21 mouse cellular contexts compared by ENCODE assay signal in genomic region chr5:146882261-146882660, GRCm38 (mm10).
"Had no signal": no experiment of that assay in that cellular context is flagged by ENCODE, and none has a peak within 500 bp of the region (broad histone marks: within the 10 kb centered on the region; RNA-seq: fewer than 3 reads in every experiment).

No protein-coding gene starts in this region.

- DNase-seq: kidney, adult 18-20 months; kidney, adult 9 months; kidney, postnatal 14 days; kidney, postnatal 4 days; liver; liver, embryonic 13.5 days; lung, embryonic 14.5 days; lung, postnatal 36 days; midbrain, embryonic 14.5 days; right cerebral cortex, adult 18-20 months; right cerebral cortex, postnatal 14 days; right cerebral cortex, postnatal 4 days; spleen, adult 18-20 months; thymus, postnatal 25 days had no signal

- H3K27me3 ChIP-seq: limb, embryonic 13.5 days; megakaryocyte, embryonic 14.5 days; stomach, embryonic 15.5 days had no signal

- H3K9ac ChIP-seq: limb, embryonic 13.5 days; liver, embryonic 13.5 days; lung, embryonic 14.5 days; stomach, embryonic 15.5 days had no signal

- ATAC-seq: intestine, embryonic 16.5 days; lung, postnatal 0 days had no signal

- H3K36me3 ChIP-seq: limb, embryonic 10.5 days; limb, embryonic 13.5 days; liver, embryonic 13.5 days; stomach, embryonic 15.5 days had no signal

- H3K9me3 ChIP-seq: limb, embryonic 10.5 days; limb, embryonic 13.5 days; liver, embryonic 13.5 days; stomach, embryonic 15.5 days had no signal

- H3K4me3 ChIP-seq: limb, embryonic 10.5 days; limb, embryonic 13.5 days; liver, embryonic 13.5 days; stomach, embryonic 15.5 days had no signal

- H3K4me2 ChIP-seq: limb, embryonic 13.5 days; liver, embryonic 13.5 days; lung, embryonic 14.5 days; midbrain, embryonic 11.5 days; stomach, embryonic 15.5 days had no signal

- H3K27ac ChIP-seq: limb, embryonic 10.5 days; limb, embryonic 13.5 days; liver, embryonic 13.5 days; stomach, embryonic 15.5 days had no signal

- H3K4me1 ChIP-seq: limb, embryonic 10.5 days; limb, embryonic 13.5 days; liver, embryonic 13.5 days; stomach, embryonic 15.5 days had no signal
